Comparison of ENCODE assay signal across 8 mouse cellular contexts in genomic region chr9:56502543-56502971, GRCm38 (mm10).
DNase-seq lines count a peak whose midpoint lies in the region; ATAC-seq and TF ChIP-seq lines count a peak whose summit lies in the region.

No protein-coding gene starts in this region.

- intact Hi-C loops in left cerebral cortex, adult 2 months (cut with DNase I), result no loop called here
- intact Hi-C loops in left cerebral cortex, postnatal 14 days (cut with DNase I), result no loop called here

- no peak overlapping the region for H3K9ac ChIP-seq in heart, postnatal 0 days (replicated peaks; ENCODE audit: low read depth, low read length)
- no peak overlapping the region for H3K9ac ChIP-seq in midbrain, postnatal 0 days (replicated peaks; ENCODE audit: low read length, poor library complexity, severe bottlenecking)

- H3K4me3 ChIP-seq in left cerebral cortex, adult 2 months, result peak overlapping the region; percentile 22; the same call in 1 of the 2 replicates
- no peak overlapping the region for H3K4me3 ChIP-seq in embryonic fibroblast, embryonic 13.5 days (ENCODE audit: insufficient read depth, low read length)
- H3K4me3 ChIP-seq in heart, postnatal 0 days (ENCODE audit: low read depth, low read length), result no peak overlapping the region
- no peak overlapping the region for H3K4me3 ChIP-seq in midbrain, postnatal 0 days (ENCODE audit: low read depth, low read length)

- TF ChIP-seq POLR2A in embryonic fibroblast, embryonic 13.5 days (IDR thresholded peaks at IDR 0.05; ENCODE audit: low read depth, low read length), result no peak

- H3K27ac ChIP-seq in left cerebral cortex, adult 2 months, result peak overlapping the region; percentile 70
- H3K27ac ChIP-seq in embryonic fibroblast, embryonic 13.5 days (ENCODE audit: insufficient read depth, low read length), result peak overlapping the region; percentile 80
- peak overlapping the region; percentile 99 for H3K27ac ChIP-seq in heart, postnatal 0 days (ENCODE audit: low read depth)
- H3K27ac ChIP-seq in midbrain, postnatal 0 days (ENCODE audit: low read depth, low read length), result 0 out of 2 replicates have a peak overlapping the region, but pooled peaks have one; percentile 27

- DNase-seq in left cerebral cortex, adult 2 months (ENCODE audit: extremely low spot score in 1 of 2, low spot score in 2 of 2), result peak in 1 of 2 experiments; percentile 16
- DNase-seq in left cerebral cortex, adult 8-10 months (ENCODE audit: low spot score in 2 of 2), result no peak
- DNase-seq in heart, postnatal 0 days (ENCODE audit: low spot score), result no peak
- DNase-seq in midbrain, postnatal 0 days (ENCODE audit: low spot score), result peak; percentile 32
- no peak for DNase-seq in urinary bladder, postnatal 4 days (ENCODE audit: low spot score in 2 of 2)
- no peak for DNase-seq in left cerebral cortex, postnatal 14 days (ENCODE audit: low spot score in 2 of 2)
- no peak for DNase-seq in ovary, postnatal 36 days (ENCODE audit: low spot score)

- H3K4me1 ChIP-seq in embryonic fibroblast, embryonic 13.5 days (ENCODE audit: control insufficient read depth, insufficient read depth, low read length), result peaks cover 24% of the 10 kb centered on the region; the same call in 1 of the 2 replicates
- H3K4me1 ChIP-seq in heart, postnatal 0 days (ENCODE audit: control insufficient read depth, insufficient read depth), result peaks cover 68% of the 10 kb centered on the region
- H3K4me1 ChIP-seq in midbrain, postnatal 0 days (ENCODE audit: insufficient read depth, low read length), result peaks cover 26% of the 10 kb centered on the region

- peak overlapping the region; percentile 43 for H3K4me2 ChIP-seq in heart, postnatal 0 days (ENCODE audit: low read depth, low read length)
- H3K4me2 ChIP-seq in midbrain, postnatal 0 days (ENCODE audit: low read depth, low read length, poor library complexity, severe bottlenecking), result peak overlapping the region; percentile 2; the same call in 1 of the 2 replicates

- H3K9me3 ChIP-seq in heart, postnatal 0 days (replicated peaks; ENCODE audit: control insufficient read depth, low read length), result no peaks in the 10 kb centered on the region
- H3K9me3 ChIP-seq in midbrain, postnatal 0 days (ENCODE audit: low read length), result no peaks in the 10 kb centered on the region

- H3K36me3 ChIP-seq in heart, postnatal 0 days (replicated peaks; ENCODE audit: control insufficient read depth, insufficient read depth, low read length), result no peaks in the 10 kb centered on the region
- no peaks in the 10 kb centered on the region for H3K36me3 ChIP-seq in midbrain, postnatal 0 days (ENCODE audit: insufficient read depth, low read length)

- no peak for ATAC-seq in heart, postnatal 0 days (ENCODE audit: insufficient read depth, low read depth)
- no peak for ATAC-seq in midbrain, postnatal 0 days (ENCODE audit: low FRiP score)

- no peak for TF ChIP-seq EP300 in heart, postnatal 0 days (IDR thresholded peaks at IDR 0.05; ENCODE audit: low read depth)

- H3K27me3 ChIP-seq in heart, postnatal 0 days (ENCODE audit: control insufficient read depth, insufficient read depth, low read length), result no peaks in the 10 kb centered on the region
- no peaks in the 10 kb centered on the region for H3K27me3 ChIP-seq in midbrain, postnatal 0 days (ENCODE audit: insufficient read depth, low read length)

- no peak for TF ChIP-seq CTCF in left cerebral cortex, adult 2 months (IDR thresholded peaks at IDR 0.05)
- TF ChIP-seq CTCF in embryonic fibroblast, embryonic 13.5 days (IDR thresholded peaks at IDR 0.05; ENCODE audit: borderline replicate concordance, insufficient read depth, low read length), result no peak
- TF ChIP-seq CTCF in heart, postnatal 0 days (IDR thresholded peaks at IDR 0.05; ENCODE audit: low read depth), result no peak
- TF ChIP-seq CTCF in midbrain, postnatal 0 days (IDR thresholded peaks at IDR 0.05), result no peak

- WGBS in heart, postnatal 0 days, result 20% methylated on average over 8 of the region's 8 CpGs
- WGBS in midbrain, postnatal 0 days, result 18% methylated on average over 8 of the region's 8 CpGs

Comparison
In these comparisons a context has a peak if more than half of its experiments do, and no peak if none do; other contexts are left out.
1. H3K27ac ChIP-seq: peak in every context shown above with its lines; median percentile 99 in heart, postnatal 0 days; 80 in embryonic fibroblast, embryonic 13.5 days; 70 in left cerebral cortex, adult 2 months; 27 in midbrain, postnatal 0 days.